Mouse (Mus musculus) adrenal gland, adult 8-10 months (tissue): ENCODE results near the gene Zcchc3. TPM values are rescaled to one million over a fixed set of nuclear protein-coding genes. Genes with fewer than 3 reads are reported as not detected.

Source experiments
- DNase-seq: peaks from one replicate; pipeline ENCODE4 v3.0.0; 2022
- total RNA-seq, 4 experiments: library from RNA; stranded (reverse); gene quantifications; 2 replicates each; pipeline ENCODE4 v1.2.4; 2022

Gene Zcchc3
- total RNA-seq, 4 experiments from 2014 or later: 7.9 to 11.2 (median 9.2) TPM

GRCm38 (mm10) chr2:152409781-152410180, 5.0 kb downstream of the Zcchc3 start:
- no peak for DNase-seq

- DNase-seq: peak; percentile 97
These were observed 8.7 kb downstream of the Zcchc3 start for GRCm38 (mm10) chr2:152406126-152406525.

GRCm38 (mm10) chr2:152399122-152399542, 15.7 kb downstream of the Zcchc3 start:
- no peak for DNase-seq

- peak; percentile 94 for DNase-seq
These were observed 16.1 kb downstream of the Zcchc3 start for GRCm38 (mm10) chr2:152398691-152399090.

- peak; percentile 92 for DNase-seq
These were observed 17.0 kb downstream of the Zcchc3 start, which contains the start of gene Sox12 for GRCm38 (mm10) chr2:152397680-152398435. Sox12 (minus strand) TSS chr2:152398063.

DNA sequence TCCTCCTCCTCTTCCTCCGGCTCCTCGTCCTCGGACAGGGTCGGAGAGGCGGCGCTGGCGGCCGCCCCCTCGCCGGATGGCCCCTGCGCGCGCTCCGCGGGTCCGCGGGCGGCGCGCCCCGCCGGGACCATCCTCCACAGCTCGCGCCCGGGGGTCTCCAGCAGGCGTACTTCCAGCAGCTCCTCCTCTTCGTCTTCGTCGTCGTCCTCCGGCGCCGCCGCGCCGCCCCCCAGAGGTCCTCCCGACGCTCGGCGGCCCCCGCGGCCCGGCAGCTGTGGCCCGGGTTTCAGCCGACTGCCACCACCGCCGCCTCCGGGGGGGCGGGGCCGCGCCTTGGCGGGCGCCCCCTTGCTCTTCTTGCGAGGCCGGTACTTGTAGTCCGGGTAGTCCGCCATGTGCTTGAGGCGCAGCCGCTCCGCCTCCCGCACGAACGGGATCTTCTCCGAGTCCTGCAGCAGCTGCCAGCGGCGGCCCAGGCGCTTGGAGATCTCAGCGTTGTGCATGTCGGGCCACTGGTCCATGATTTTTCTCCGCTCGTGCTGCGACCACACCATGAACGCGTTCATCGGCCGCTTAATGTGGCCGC, 17.7 kb downstream of the Zcchc3 start:
- DNase-seq: peak; percentile 74

- DNase-seq: peak; percentile 90
These were observed 18.5 kb downstream of the Zcchc3 start for GRCm38 (mm10) chr2:152396110-152397003.

DNA sequence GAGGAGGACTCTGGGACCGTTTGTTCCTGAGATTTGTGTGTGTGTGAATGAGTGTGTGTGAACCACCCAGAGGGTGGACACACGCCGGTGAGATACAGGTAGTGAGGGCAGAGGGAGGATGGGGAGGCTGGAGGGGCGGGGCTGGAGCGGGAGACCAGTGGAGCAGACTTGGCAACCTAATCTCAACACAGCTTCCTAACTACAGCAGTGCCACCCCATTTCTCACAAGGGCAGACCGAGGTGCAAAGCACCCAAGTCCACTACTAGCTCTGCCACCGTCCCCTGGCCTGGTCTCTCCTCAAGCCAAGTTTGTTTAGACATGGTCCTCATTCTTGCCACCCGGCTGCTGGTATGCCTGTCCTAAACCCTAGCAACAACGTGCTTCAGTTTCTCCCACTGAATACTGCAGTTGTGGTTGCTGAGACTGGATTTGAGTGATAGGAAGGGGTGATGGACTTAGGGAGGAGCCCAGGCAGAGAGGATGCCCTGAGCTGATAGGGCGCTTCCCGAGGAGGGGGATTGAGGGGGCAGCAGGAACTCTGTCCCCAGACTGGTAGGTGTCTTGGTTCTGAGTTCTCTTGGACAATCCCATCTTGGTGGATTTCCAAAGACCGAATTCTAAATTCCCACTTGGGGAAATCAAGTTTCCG, 19.4 kb downstream of the Zcchc3 start:
- DNase-seq: no peak

DNA sequence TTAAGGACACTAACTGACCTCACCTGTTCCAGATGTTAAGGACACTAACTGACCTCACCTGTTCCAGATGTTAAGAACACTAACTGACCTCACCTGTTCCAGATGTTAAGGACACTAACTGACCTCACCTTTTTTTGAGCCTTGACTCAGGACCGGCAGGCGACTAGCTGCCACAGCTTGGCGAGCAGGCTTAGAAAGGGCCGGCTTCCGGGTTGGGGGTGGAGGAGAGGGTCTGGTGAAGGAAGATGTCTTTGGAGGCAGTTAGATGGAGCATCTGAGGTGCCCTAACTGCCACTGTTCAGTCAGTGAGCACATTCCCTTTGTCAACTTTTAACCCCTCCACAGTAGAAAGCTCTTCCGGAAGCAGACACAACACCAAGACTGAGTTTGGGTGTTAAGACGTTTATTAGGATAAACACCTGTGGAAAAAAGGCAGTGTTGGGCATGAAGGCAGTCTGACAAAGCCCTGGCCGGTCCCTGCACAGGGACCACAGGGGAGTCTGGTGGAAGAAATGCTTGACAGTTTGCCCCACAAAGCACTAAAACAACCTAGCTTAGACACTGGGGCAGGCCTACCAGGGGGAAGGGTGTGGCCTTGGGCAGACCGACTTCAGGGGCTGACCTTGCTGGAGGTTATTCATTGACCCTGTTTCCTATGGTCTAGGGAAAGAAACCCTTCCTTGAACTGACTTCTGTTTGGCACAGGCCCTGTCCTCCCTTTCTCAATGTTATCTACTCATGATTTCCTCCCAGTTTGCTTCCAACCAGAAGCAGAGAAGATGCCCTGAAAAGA, 21.4 kb downstream of the Zcchc3 start:
- no peak for DNase-seq

DNA sequence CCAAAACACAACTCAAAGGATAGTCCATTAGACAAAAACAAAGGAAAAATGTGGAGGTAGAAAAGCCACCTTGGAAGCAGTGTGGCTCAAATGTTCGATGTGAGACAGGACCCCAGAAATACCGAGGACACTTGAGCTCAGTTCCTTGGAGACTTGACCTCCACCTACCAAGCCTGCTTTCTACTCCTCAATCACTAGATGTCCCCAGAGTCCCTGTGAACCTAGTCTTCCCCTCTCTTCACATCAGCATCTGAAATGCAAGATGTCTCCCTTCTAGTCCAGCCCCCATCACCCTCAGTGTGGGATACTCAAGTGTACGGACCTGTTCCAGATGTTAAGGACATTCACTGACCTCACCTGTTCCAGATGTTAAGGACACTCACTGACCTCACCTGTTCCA, 22.0 kb downstream of the Zcchc3 start:
- DNase-seq: no peak

DNA sequence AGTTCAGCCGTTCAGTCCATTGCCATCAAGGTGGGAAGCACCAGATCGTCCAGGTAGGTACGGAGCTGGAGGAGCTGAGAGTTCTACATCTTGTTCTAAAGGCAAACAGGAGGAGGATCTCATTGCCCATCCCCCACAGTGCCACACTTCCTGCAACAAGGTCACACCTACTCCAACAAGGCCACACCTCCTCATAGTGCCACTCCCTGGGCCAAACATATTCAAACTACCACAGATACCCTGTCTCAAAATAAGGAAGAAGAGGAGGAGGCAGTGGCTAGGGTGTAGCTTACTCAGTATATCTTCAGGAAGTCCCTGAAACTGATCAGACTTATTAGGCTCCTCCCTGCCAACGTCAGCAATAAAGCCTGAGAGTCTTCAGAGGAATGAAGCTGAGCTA, 30.6 kb downstream of the Zcchc3 start:
- DNase-seq: no peak

DNA sequence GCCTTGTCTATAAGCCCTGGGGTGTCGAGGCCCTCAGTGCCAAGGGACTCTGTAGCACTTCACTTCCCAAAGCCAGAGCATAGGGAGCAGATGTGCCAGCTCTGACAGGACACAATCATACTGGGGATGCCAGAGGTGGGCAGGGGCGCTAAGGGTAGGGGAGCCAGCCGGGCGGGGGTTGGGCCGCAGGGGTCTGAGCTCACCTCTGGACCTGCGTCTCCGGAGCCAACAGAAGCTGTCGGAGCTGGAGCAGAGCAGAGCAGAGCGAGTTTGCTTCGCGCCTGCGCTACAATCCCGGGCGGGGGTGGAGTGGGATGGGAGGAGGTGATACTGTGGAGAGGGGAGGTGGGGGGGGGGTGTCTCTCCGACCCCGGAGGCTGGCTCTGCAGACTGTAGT, 38.5 kb downstream of the Zcchc3 start, which contains the start of gene Nrsn2:
Gene Nrsn2, minus strand, starts transcription at position 294 of the 397 bp plus-strand sequence.
- DNase-seq: no peak

GRCm38 (mm10) chr2:152375652-152376344, 39.0 kb downstream of the Zcchc3 start:
- DNase-seq: no peak

DNA sequence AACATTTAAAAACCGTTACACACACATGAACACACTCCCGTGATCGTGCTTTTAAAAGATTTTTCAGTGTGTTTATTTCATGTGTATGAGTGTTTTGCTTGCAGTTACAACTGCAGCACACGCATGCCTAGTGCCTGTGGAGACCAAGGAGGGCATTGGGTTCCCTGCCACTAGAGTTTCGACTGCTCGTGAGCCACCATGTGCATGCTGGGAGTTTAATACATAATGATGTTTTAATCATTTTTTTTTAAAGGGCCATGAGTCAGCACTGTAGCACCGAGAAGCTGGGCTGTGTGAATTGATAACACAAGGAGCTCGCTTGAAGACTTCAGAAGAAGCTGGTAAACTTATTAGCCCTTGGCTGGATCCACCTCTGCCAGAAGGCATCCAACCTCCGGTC, 41.3 kb downstream of the Zcchc3 start:
- DNase-seq: no peak

- no peak for DNase-seq
These were observed 42.2 kb downstream of the Zcchc3 start for GRCm38 (mm10) chr2:152372661-152373060.

GRCm38 (mm10) chr2:152372104-152372503, 42.7 kb downstream of the Zcchc3 start:
- no peak for DNase-seq

DNA sequence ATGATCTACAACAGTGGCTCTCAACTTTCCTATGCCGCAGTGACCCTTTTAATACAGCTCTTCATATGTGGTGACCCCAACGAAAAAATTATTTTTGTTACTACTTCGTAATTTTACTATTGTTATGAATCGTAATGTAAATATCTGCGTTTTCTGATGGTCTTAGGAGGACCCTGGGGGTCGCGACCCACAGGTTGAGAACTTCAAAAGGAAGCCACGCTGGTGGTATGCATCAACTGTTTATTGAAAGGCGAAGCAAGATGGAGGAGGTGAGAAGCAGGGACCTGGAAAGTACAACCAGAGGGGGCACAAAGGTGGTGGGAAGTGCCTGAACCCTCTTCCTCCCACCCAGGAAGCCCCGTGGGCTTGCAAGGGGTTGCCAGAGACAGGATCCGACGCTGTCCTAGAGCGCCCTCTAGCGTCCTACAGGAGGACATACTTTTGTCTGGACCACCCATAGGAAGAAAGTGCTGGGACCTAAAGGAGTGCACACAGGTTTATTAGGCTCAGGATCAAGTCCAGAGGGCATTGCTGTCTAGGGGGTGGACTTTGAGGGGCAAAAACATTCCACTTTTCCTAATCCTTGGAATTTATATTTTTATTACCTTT, 46.2 kb downstream of the Zcchc3 start:
- DNase-seq: peak; percentile 34

- peak; percentile 60 for DNase-seq
These were observed 46.9 kb downstream of the Zcchc3 start for GRCm38 (mm10) chr2:152367917-152368316.

DNA sequence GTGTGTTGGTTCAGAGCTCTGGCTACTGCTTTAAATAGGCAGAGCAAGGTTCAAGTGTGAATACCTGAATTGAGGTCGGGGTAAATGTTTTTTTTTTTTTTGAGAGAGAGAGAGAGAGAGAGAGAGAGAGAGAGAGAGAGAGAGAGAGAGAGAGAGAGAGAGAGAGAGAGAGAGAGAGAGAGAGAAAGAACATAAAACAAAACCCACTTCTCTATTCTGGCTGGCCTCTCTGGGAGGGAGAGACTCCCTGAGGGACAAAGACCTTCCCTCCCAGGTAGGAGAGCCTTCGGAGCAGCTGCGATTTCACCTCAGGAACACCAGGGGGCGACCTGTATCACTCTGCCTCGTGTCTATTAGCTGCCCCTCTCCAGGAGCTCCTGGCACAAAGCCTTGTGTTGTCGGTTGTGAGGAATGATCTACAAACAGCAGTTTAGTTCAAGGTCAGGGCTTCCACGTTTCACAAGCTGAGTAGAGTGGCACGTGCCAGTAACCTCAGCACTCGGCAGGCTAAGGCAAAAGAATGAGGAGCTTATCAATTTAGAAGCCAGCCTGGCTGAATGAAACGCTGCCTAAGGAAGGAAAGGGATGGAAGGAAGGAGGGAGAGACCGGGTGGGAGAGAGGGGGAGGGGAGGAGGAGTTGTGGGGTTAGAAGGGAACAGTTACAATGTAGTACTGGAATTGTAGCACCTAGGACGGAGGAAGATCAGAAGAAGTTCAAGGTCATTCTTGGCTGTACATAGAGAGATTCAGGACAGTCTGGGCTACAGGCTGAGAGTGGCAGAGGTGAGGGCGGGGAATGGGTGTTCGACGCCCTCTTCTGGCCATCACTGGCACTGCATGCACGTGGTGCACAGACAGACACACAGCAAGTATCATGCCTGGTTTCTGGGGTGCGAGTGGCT, 51.3 kb downstream of the Zcchc3 start:
- DNase-seq: peak; percentile 94
